Mouse (Mus musculus): ENCODE results near the gene Hist1h2bf. TPM values are rescaled to one million over a fixed set of nuclear protein-coding genes. Genes with fewer than 3 reads are reported as not detected.
"Not testable (repeated sequence)": the region's sequence is repeated elsewhere in the genome, so short reads cannot be mapped to it uniquely, and the experiment has no call there.

Hist1h2bf gene
- polyA plus RNA-seq, 1 experiment from 2014 or later: 5.8 TPM

DNA sequence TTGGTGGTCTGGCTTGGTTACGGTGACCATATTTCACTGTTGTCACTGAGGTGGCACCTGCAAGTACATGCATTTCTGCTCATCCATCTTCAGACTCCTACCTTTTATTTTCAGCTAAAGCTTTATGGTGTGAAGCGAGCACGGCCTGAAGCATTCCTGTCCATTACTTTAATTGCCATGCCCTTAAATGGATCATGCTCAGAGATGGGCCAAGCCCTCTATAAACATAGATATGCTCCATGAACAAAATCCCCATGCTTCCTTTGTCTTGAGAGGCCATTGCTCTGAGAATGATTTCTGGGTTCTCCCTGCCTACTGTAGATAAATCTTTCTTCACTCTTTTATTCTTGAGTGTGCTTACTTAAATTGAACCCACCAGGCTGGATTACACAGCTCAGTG, 30.5 kb upstream of the Hist1h2bf start:
- no peak overlapping the region for H3K27ac ChIP-seq
- H3K27me3 ChIP-seq (ENCODE audit: poor library complexity, severe bottlenecking): no peaks in the 10 kb centered on the region
- DNase-seq (ENCODE audit: extremely low spot score, low spot score): no peak
- WGBS: 90% methylated on average over 3 of the region's 3 CpGs
- H3K9me3 ChIP-seq: no peaks in the 10 kb centered on the region
- H3K4me3 ChIP-seq: no peak overlapping the region
- H3K36me3 ChIP-seq (replicated peaks): 0 out of 2 replicates have a peak, but pooled peaks cover 3% of the 10 kb centered on the region
- no peaks in the 10 kb centered on the region for H3K4me1 ChIP-seq

DNA sequence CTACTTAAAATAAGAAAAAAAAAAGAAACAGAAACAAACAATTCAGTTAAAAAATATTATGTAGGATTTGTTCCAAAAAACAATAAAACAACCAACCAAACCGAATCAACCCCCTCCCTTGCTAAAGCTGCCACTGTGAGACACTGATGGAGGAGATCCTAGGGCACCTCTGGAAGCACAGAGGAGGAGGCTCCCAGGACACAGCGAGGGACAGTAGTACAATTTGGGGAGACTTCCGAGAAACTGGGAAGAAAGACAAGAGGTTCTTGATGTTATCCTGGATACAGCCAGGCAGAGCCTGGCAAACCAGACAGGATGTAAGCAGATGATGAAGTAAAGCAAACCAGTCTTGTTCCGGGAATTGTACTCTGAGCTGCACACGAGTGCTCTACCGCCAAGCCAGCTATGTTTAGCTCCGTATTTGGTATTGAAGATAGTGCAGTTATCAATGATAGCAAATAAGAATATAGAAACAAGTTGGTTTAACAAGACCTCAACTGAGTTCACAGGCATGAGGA, 29.2 kb upstream of the Hist1h2bf start:
- Histone ChIP-seq H3K27me3 (ENCODE audit: poor library complexity, severe bottlenecking) (no peaks in the 10 kb centered on the region), H3K4me3 (no peak overlapping the region), H3K27ac (no peak overlapping the region), H3K36me3 (replicated peaks) (0 out of 2 replicates have a peak, but pooled peaks cover 3% of the 10 kb centered on the region), H3K4me1 (no peaks in the 10 kb centered on the region), H3K9me3 (no peaks in the 10 kb centered on the region)
- no peak for DNase-seq (ENCODE audit: extremely low spot score, low spot score)
- 85% methylated on average over 7 of the region's 7 CpGs for WGBS

- no peaks in the 10 kb centered on the region for H3K9me3 ChIP-seq
- peak; percentile 71 for DNase-seq (ENCODE audit: extremely low spot score, low spot score)
Observed at GRCm38 (mm10) chr13:23597957-23598356, 24.0 kb upstream of the Hist1h2bf start.

DNA sequence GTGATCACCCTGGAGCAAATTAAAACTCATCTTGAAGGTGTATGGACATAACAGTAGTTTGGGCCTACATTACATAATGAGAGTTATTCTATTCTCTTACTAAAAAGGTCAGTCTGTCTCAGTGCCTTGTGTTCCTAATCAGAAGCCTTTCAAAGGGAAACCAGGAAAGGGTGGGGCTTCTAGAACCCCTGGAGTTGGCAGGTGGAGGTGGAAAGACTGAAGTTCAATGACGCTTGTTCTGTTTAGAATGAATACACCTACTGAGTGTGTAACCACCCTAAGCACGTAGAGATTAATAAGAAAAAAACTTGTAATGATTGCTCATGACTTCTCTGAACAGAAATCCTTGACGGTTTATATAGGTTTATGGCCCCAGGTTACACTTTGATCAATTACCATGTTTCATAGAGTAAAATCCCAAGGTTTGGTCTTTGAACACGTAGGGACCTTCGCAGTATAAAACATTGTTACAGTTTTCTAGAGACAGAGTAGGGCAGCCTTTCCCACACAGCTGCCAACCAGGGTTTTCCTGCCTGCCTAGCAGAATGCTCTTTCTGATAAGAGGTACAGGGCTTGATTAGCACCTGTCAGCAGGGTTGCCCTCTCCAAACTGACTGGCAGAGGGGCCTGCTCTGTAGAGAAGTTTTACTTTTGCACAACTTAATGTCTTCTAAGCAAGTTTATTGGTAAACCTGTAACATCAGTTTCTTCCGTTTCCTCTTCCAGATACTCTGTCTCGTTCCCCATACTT, 21.8 kb upstream of the Hist1h2bf start:
- Histone ChIP-seq H3K27me3 (ENCODE audit: poor library complexity, severe bottlenecking) (no peaks in the 10 kb centered on the region), H3K27ac (no peak overlapping the region), H3K9me3 (no peaks in the 10 kb centered on the region), H3K4me3 (no peak overlapping the region), H3K4me1 (no peaks in the 10 kb centered on the region), H3K36me3 (replicated peaks) (no peaks in the 10 kb centered on the region)
- 84% methylated on average over 7 of the region's 7 CpGs for WGBS
- no peak for DNase-seq (ENCODE audit: extremely low spot score, low spot score)

More at GRCm38 (mm10) chr13:23597957-23598356, 24.0 kb upstream of the Hist1h2bf start:
- no peaks in the 10 kb centered on the region for H3K4me1 ChIP-seq
- 8% methylated on average over 9 of the region's 9 CpGs for WGBS
- H3K36me3 ChIP-seq (replicated peaks): 0 out of 2 replicates have a peak, but pooled peaks cover 3% of the 10 kb centered on the region
- H3K27me3 ChIP-seq (ENCODE audit: poor library complexity, severe bottlenecking): no peaks in the 10 kb centered on the region
- no peak overlapping the region for H3K4me3 ChIP-seq
- H3K27ac ChIP-seq: no peak overlapping the region

DNA sequence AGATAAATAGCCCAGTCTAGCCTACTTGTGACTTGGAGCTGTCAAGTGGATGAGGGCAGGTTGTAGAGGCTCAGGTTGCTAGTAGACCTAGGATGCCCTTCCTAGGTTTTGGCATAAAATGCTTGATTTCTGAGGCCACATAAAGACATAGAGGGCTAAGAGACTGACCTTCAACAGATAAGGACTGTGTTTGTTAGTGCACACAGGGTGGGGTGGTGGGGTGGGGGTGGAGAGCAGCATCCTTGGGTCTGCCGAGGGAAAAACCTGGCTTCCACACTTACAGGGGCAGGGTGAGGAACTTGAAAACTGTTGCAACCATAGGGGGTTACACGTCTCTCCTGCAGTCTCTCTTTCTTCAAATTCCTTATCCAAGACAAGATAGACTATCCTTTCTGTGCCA, 21.2 kb upstream of the Hist1h2bf start:
- DNase-seq (ENCODE audit: extremely low spot score, low spot score): no peak
- no peak overlapping the region for H3K4me3 ChIP-seq
- H3K27me3 ChIP-seq (ENCODE audit: poor library complexity, severe bottlenecking): no peaks in the 10 kb centered on the region
- H3K9me3 ChIP-seq: no peaks in the 10 kb centered on the region
- no peaks in the 10 kb centered on the region for H3K4me1 ChIP-seq
- WGBS: 80% methylated on average over 2 of the region's 2 CpGs
- no peaks in the 10 kb centered on the region for H3K36me3 ChIP-seq (replicated peaks)
- H3K27ac ChIP-seq: no peak overlapping the region

DNA sequence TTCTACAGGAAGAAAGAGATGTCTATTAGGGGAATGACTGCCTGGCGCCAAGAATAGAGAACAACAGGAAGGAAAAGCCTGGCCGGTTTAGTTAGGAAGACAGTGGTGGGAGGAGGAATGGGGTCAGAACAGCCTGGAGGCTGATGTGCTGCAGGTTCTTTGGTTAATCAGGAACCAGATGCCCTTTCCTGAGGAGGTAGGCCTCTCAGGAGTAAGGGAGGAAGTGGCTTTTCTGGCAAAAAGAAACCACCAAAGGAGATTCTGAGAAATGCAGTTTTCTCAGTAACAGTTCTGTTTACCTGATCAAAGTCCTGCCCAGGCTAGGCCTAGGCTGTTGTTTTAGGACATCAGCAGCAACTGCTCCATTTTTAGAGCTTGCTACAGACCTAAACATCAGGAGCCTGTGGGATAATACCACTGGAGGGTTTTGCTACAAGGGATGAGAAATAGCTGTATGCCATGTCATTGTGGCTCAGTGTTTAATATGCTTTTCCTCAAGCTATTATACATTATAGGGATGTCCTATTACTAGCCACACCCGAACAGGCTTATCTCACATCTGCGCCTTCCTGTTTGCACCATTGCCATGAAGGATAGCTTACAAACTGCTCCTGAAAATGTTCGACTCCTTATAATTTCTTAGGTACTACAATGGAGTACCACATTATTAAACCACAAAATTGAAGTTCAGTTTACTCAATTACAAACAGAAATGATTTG, 19.2 kb upstream of the Hist1h2bf start:
- Histone ChIP-seq H3K27ac (peak overlapping the region; percentile 27), H3K4me1 (no peaks in the 10 kb centered on the region), H3K36me3 (replicated peaks) (no peaks in the 10 kb centered on the region), H3K9me3 (no peaks in the 10 kb centered on the region), H3K4me3 (no peak overlapping the region), H3K27me3 (ENCODE audit: poor library complexity, severe bottlenecking) (no peaks in the 10 kb centered on the region)
- DNase-seq (ENCODE audit: extremely low spot score, low spot score): no peak
- WGBS: 84% methylated on average over 5 of the region's 5 CpGs

DNA sequence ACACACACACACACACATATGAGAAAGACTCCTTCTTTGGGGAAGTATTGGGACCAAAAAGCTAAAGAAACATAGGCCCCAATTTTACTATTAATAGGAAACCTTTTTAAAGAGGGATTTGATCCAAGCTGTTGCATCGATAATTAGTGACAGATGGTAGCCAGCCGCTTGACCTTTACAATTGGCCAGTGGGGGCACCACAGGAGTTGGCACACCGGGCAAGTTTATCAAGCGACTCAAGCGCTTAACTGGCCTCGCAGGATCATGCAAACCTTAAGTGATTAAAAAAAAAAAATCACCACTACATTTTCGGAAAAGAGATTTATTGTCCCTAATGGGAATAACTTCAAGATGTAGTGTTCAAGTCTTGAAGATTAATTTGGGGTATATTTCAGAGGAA, 18.6 kb upstream of the Hist1h2bf start:
- H3K27me3 ChIP-seq (ENCODE audit: poor library complexity, severe bottlenecking): no peaks in the 10 kb centered on the region
- H3K4me1 ChIP-seq: no peaks in the 10 kb centered on the region
- H3K27ac ChIP-seq: 0 out of 2 replicates have a peak overlapping the region, but pooled peaks have one; percentile 27
- no peaks in the 10 kb centered on the region for H3K36me3 ChIP-seq (replicated peaks)
- 89% methylated on average over 7 of the region's 7 CpGs for WGBS
- H3K4me3 ChIP-seq: no peak overlapping the region
- no peaks in the 10 kb centered on the region for H3K9me3 ChIP-seq
- no peak for DNase-seq (ENCODE audit: extremely low spot score, low spot score)

DNA sequence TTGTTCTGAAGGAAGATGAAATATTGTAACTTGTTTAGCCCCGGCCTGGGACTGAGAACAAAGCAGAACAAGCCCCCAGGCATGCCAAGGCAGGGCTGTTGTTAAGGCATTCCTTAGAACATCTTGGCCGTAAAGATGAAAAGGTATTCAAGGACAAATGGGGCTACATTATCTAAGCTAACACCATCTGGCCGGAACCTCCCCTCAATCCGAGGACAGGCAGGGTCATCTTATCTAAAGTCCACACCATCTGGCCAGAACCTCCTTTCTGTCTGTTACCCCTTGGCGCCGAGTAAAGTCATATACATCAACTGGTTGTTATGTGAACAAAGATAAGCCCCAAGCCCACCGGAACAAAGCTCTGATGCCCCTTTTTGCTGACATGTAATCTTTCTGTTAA, 17.9 kb upstream of the Hist1h2bf start:
- H3K36me3 ChIP-seq (replicated peaks); H3K4me3 ChIP-seq; H3K27ac ChIP-seq; H3K9me3 ChIP-seq; H3K27me3 ChIP-seq (ENCODE audit: poor library complexity, severe bottlenecking); H3K4me1 ChIP-seq; DNase-seq (ENCODE audit: extremely low spot score, low spot score): not testable (repeated sequence)
- WGBS: 94% methylated on average over 7 of the region's 7 CpGs

GRCm38 (mm10) chr13:23591206-23591605, 17.2 kb upstream of the Hist1h2bf start:
- no peaks in the 10 kb centered on the region for H3K9me3 ChIP-seq
- no peak overlapping the region for H3K27ac ChIP-seq
- no peak for DNase-seq (ENCODE audit: extremely low spot score, low spot score)
- H3K27me3 ChIP-seq (ENCODE audit: poor library complexity, severe bottlenecking): no peaks in the 10 kb centered on the region
- 94% methylated on average over 7 of the region's 7 CpGs for WGBS
- peaks cover 10% of the 10 kb centered on the region for H3K4me1 ChIP-seq
- no peaks in the 10 kb centered on the region for H3K36me3 ChIP-seq (replicated peaks)
- H3K4me3 ChIP-seq: no peak overlapping the region

DNA sequence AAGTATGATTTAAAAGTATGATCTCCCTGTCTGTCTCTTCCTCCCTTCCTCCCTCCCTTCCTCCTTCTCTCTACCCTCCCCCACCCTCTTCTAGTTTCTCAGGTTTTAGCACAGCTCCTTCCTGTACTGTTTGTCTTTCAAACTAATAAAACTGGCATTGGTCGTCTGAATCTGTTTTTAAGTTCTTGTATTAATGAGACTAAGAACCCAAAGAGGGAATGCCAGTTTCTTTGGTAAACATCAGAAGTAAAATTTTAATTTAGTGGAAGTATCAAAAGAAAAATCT, 12.9 kb upstream of the Hist1h2bf start:
- H3K4me3 ChIP-seq: peak overlapping the region; percentile 55
- H3K9me3 ChIP-seq: no peaks in the 10 kb centered on the region
- H3K27ac ChIP-seq: peak overlapping the region; percentile 94
- no peaks in the 10 kb centered on the region for H3K36me3 ChIP-seq (replicated peaks)
- WGBS: 7% methylated on average over 1 of the region's 1 CpGs
- peaks cover 44% of the 10 kb centered on the region for H3K4me1 ChIP-seq
- no peak for DNase-seq (ENCODE audit: extremely low spot score, low spot score)
- H3K27me3 ChIP-seq (ENCODE audit: poor library complexity, severe bottlenecking): no peaks in the 10 kb centered on the region

DNA sequence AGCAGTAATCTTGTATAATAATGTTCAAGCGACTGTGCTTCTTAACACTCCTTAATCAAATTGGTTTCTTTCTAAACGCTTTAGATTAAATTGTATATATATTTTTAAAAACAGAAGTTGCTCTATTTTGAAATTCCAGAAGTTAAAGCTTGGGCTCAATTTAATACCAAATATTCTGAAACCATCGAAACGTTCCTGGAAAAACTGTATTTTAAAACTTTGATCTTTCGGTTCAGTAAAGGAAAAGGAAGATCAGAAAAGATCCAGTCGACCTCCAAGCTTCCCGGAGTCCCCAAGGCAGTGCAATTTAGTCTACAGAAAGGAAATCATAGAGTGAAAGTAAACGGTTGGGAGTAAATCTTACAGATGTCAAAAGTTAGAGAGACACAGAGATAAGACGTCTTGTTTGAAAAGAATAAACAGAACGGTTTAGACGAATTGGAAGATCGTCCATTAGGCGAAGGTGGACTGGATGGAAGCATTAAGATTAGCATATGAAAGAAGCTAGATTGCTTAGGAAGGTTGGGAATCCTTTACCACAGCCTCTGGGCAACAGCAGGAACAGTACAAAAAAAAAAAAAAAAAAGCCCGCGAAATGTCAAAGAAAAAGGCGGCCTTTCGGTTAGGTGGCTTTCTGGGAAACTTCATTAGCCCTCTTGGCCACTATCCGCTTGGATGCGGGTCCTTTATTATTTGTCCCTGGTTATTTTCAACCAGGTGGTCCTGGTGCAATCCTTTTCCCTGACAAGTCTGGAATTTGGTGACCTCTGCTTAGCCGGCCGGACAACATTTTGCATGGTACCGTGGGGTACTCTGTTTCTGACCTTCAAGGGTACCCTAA, 12.3 kb upstream of the Hist1h2bf start:
- WGBS: 1% methylated on average over 22 of the region's 22 CpGs
- H3K27ac ChIP-seq: peak overlapping the region; percentile 94
- no peaks in the 10 kb centered on the region for H3K9me3 ChIP-seq
- H3K36me3 ChIP-seq (replicated peaks): no peaks in the 10 kb centered on the region
- peak; percentile 46 for DNase-seq (ENCODE audit: extremely low spot score, low spot score)
- H3K4me1 ChIP-seq: peaks cover 45% of the 10 kb centered on the region
- peak overlapping the region; percentile 55 for H3K4me3 ChIP-seq
- no peaks in the 10 kb centered on the region for H3K27me3 ChIP-seq (ENCODE audit: poor library complexity, severe bottlenecking)

DNA sequence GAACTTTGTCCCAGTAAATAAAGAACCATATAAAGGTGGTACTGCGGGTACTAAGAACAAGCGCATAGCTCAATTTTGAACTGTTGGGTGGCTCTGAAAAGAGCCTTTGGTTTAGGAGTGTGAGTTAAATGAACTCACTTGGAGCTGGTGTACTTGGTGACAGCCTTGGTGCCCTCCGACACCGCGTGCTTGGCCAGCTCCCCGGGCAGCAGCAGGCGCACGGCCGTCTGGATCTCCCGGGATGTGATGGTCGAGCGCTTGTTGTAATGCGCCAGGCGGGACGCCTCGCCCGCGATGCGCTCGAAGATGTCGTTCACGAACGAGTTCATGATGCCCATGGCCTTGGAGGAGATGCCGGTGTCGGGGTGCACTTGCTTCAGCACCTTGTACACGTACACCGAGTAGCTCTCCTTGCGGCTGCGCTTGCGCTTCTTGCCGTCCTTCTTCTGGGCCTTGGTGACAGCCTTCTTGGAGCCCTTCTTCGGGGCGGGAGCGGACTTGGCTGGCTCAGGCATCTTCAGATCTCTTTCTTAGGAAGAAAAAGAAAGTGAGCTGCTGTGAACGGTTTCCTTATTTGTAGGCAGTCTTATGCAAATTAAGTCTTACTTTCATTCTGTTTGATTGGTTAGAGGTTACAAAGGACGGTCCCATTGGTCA, 11.6 kb upstream of the Hist1h2bf start:
- not testable (repeated sequence) for H3K36me3 ChIP-seq (replicated peaks); H3K27me3 ChIP-seq (ENCODE audit: poor library complexity, severe bottlenecking); H3K9me3 ChIP-seq
- Histone ChIP-seq H3K4me1 (peaks cover 52% of the 10 kb centered on the region), H3K4me3 (peak overlapping the region; percentile 55), H3K27ac (peak overlapping the region; percentile 94)
- peak; percentile 80 for DNase-seq (ENCODE audit: extremely low spot score, low spot score)
- WGBS: under 1% methylated on average over 30 of the region's 36 CpGs

Data from forebrain, embryonic 10.5 days (tissue).